Mouse (Mus musculus) fibroblast of lung, adult 2 months (primary cell): ENCODE results near the gene Mff.

ENCODE experiments used
- DNase-seq: peaks from one replicate; pipeline ENCODE4 v3.0.0-alpha.2; 2011; ENCODE audit warnings: low read depth

The Mff gene

DNA sequence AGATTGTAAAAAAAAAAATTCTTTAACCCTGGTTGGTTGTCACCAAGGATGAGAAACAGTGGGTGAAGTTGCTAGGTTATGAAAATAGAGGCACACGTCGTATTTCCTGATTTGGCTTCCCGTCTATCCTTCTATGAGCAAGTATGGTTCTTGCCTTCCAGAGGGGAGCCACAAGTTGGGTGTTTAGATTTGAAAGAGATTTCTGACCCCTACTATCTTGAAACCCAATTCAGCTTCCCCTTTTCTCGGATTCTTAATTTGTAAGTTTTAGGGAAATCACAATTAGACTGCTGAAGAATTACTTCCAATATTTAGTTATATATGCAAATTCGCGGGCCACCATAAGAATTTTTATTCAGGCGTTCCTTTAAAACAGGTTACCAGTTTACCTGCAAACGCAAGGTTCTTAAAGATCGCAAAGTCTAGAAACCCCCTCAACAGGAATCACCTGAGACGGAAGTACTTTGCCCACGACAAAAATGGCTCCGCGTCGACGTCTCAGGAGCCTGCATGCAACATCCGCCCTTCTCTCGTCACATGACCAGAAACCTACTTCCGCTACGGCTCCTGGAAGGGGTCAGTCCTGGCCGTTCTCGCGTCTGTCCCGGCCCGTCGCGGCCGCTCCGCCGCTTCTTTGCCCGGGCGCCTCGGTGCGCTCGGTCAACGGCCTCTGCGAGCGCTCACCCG, at the start of gene Mff:
Mff (plus strand) TSS at position 552 of the 687 bp plus-strand sequence.
- DNase-seq = peak; percentile 83

- DNase-seq = no peak
Observed at GRCm38 (mm10) chr1:82686328-82686727, 38.4 kb upstream of the Mff start.

- no peak for DNase-seq
Observed at GRCm38 (mm10) chr1:82686866-82687265, 37.8 kb upstream of the Mff start.

DNA sequence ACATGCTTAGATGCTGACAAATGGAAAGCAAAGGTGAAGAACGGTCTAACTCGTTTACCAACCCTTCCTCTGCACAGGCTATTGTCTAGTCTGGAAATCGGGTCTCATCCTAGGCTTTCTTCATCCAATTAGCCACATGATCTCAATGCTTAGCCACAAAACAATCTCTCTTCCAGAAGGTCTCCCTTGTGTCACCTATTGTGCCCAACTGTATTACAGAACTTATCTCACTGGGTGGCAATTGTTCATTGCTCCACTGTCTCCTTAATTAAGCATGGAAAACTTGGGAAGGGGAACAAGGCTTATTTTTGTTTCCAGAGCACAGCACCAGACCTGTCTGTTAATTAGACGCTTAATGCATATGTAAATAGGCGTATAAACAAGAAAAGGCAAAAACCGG, 36.8 kb upstream of the Mff start:
- DNase-seq = no peak

DNA sequence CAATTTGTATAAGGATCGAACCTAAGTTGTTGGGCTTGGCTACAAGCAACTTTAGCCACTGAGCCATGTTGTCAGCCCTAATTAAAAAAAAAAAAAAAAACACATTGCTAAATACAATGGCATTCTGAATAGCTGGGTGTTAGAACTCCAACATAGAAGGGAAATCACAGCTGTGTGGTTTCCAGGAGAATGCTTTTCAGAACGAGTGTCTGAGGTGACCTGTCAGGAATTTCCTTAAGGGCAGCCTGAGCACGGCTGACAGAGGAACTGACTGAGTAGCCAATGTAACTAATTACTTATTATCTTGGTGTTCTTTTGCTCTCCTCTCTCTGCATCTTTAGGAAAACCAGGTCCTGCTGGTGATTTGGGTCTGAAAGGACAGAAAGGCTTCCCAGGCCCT, 28.8 kb upstream of the Mff start:
- no peak for DNase-seq

GRCm38 (mm10) chr1:82717816-82718512, 6.7 kb upstream of the Mff start:
- no peak for DNase-seq

DNA sequence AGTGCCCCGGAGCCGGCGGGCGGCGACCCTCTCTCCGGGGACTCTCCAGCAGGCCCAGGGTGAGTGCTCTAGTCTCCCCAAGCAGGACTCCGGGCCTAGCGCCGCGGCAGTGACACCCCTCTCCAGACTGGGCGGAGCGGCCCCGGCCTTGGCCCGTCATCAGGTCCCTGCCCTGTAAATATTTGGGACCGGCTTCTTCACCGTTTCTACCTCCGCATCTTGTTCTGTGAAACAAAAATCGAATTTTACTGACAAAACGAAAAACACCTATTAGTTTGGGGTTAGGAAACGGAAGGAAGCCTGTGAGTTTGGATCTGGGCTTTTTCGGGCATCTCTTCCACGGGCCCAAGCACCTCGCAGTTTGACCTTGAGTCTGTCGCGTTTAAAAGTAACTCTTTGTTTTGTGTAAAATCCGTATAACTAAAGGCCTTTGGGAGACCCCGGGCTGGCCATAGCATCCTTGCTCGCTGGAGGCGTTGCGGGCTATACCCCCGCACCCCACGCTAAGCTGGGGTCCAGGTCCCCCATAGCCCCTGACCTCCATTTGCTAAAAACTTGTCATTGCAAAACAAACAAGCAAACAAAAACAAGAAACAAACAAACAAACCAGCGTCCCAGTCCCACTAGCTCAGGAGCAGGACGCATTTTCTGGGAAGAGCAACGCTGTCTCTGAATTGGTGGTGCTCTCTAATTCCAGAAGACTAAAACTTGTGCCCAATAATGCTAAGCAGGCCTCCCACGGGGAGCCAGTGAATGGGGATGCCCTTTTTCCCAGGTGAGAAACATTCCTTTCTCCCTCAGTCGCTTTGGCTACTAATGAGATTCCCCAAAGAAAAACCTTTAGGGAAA, 560 bp downstream of the Mff start:
- no peak for DNase-seq

DNA sequence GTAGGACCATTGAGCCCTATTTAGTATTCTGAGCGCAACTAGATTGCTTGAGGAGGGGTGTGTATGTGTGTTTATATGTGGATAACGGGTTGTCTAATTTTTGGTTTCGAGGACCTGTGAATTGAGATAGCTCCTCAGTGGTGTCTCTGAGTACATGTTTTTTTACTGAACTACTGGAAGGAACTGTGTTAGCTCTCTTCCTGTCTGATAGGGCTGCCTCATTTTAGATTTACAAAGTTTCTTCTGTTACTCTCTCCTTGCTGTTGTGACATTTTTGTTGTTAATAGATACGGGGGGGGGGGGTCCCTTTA, 1.1 kb downstream of the Mff start:
- DNase-seq = no peak

- DNase-seq = no peak
Observed at GRCm38 (mm10) chr1:82726482-82726881, 1.8 kb downstream of the Mff start.

GRCm38 (mm10) chr1:82733357-82733756, 8.7 kb downstream of the Mff start:
- no peak for DNase-seq

DNA sequence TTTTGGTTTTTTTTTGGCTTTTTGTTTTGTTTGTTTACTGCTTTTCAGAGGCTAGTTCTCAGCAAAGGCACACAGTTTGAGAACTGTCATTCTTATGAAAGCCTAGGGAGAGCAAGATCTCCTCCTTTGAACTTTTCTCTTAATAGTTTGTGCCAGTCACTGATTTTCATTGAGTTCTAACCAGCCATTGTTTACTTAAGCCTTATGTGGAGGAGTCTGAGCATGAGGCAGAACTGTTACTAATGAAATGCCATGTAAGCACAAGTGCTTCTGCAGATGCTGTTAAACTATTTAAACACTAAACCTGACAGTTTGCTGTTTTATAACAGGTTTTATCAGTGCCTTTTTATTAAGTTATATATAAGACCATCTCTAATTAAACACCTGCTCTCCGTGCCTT, 13.4 kb downstream of the Mff start:
- DNase-seq = no peak

DNA sequence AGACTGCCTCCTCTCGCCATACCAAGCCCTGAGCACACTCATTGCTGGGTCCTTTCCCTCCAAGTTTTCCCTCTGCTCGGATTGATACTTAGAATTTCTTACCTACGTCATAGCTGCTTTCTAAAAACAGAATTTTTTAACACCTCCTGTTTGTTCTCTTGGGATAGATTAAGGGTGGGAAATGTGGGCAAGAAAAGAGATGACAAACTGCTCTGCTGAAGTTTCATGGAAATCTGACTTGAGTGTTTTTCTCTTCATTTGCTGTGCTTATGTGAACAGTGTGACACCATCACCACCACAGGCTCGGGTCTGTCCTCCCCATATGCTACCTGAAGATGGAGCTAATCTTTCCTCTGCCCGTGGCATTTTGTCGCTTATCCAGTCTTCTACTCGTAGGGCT, 16.8 kb downstream of the Mff start:
- DNase-seq = no peak

- DNase-seq = no peak
Observed at GRCm38 (mm10) chr1:82743962-82744361, 19.3 kb downstream of the Mff start.

DNA sequence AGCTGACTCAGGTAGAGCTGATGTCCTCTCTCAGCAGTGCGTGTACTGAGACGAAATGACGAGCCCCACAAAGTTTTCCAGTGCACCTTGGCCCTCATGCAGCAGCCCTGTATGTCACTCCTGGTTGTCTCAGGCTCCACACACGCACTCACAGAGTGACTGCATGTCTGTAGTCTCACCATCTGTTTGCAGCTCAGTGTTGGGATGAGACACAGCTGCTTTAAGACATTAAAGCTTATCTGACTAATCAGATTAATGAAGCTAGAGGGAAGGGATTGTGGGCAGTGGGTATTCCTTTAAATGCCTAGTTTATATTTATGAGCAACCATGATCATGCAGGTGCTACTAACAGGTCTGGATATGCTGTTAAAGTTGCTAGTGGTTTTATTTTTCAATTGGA, 21.7 kb downstream of the Mff start:
- no peak for DNase-seq

GRCm38 (mm10) chr1:82747714-82748452, 23.2 kb downstream of the Mff start:
- DNase-seq = no peak

DNA sequence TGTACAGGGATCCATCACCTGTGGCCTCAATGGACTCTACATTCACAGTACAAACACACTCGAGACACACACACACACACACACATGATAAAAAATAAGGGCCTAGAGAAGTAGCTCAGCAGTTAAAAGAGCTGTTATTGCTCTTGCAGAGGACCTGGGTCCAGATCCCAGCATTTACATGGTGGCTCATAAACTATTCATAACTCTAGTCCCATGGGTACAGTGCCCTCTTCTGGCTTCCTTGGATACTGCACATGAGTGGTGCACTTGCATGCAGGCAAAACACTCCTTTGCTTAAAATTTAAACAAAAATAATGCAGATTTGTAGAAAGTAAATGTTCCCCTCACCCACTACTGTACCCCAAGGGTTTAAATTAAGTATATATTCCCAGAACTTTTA, 34.8 kb downstream of the Mff start:
- no peak for DNase-seq

- no peak for DNase-seq
Observed at GRCm38 (mm10) chr1:82761454-82762169, 36.9 kb downstream of the Mff start.

- no peak for DNase-seq
Observed at GRCm38 (mm10) chr1:82762274-82762673, 37.6 kb downstream of the Mff start.

DNA sequence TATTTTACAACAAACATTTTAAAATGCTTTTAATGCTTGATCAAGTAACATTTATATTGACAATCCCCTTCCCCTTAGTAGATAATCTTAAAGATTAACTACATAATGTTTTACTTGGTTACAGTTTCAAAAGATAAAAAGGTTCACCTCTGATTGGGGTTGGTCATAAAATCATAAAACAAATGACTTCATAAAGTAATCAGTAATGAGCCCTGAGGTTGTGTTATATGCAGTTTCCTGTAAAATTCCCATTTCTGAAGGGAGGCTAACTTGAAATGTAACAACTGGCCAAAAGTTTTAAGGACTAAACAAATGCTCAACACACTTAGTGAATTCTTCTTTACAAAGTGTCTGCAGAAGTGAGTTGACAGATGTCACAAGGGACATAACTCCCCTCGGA, 41.5 kb downstream of the Mff start:
- DNase-seq = no peak

GRCm38 (mm10) chr1:82766641-82767040, 42.0 kb downstream of the Mff start:
- no peak for DNase-seq

DNA sequence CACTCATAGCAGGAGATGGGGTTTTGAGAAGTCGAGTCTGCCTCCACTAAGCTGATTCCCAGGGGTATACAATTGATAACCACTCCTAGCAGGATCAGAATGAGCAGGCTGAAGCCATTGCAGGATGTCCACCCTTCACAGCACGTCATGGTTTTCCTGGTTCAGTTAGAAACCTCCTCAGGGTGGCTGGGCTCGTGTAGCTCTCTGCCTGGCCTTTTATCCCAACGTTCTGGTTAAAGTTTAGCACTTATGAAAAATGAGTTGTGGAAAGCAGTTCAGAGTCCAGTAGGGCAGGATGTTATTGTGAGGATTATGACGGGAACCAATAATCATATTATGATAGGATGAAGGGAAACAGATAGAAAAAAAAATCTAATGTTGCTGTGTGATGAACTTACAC, 43.6 kb downstream of the Mff start, which contains the start of gene Tm4sf20:
Tm4sf20 (minus strand) TSS at position 193 of the 400 bp plus-strand sequence.
- no peak for DNase-seq
